Mouse (Mus musculus) hindbrain, embryonic 11.5 days (tissue): ENCODE results near the gene Myh6. TPM values are rescaled to one million over a fixed set of nuclear protein-coding genes. Genes with fewer than 3 reads are reported as not detected.

ENCODE experiments used
- ATAC-seq: fragments of 200-750 bp; cut with Nextera tagmentation; 2 replicates; pipeline ENCODE4 v1.8.0; 2017; ENCODE audit warnings: mild to moderate bottlenecking, moderate TSS enrichment, moderate library complexity; ENCODE audit not compliant: low FRiP score
- DNase-seq: peaks from one replicate; pipeline ENCODE4 v3.0.0-alpha.2; 2015; ENCODE audit warnings: low spot score
- H3K27ac ChIP-seq: fragments of 300-500 bp; sonication (generic); 2 replicates; pipeline ENCODE4 v1.5.1; 2014; ENCODE audit warnings: mild to moderate bottlenecking, low read depth, low read length
- H3K27me3 ChIP-seq: fragments of 300-500 bp; sonication (generic); 2 replicates; pipeline ENCODE4 v1.6.1; 2014; ENCODE audit warnings: mild to moderate bottlenecking, low read length, moderate library complexity, mixed read lengths; ENCODE audit not compliant: control insufficient read depth, insufficient read depth
- H3K36me3 ChIP-seq: fragments of 300-500 bp; sonication (generic); 2 replicates; pipeline ENCODE4 v1.6.1; 2014; ENCODE audit warnings: mild to moderate bottlenecking, low read length, moderate library complexity, mixed read lengths; ENCODE audit not compliant: control insufficient read depth, insufficient read depth
- H3K4me1 ChIP-seq: fragments of 300-500 bp; sonication (generic); replicated peaks from 2 replicates; pipeline ENCODE4 v1.6.1; 2014; ENCODE audit warnings: low read length, mixed read lengths; ENCODE audit not compliant: control insufficient read depth, insufficient read depth
- H3K4me2 ChIP-seq: fragments of 300-500 bp; sonication (generic); replicated peaks from 2 replicates; pipeline ENCODE4 v1.6.1; 2014; ENCODE audit warnings: mild to moderate bottlenecking, low read depth, low read length
- H3K4me3 ChIP-seq: fragments of 300-500 bp; sonication (generic); 2 replicates; pipeline ENCODE4 v1.5.1; 2014; ENCODE audit warnings: low read depth, low read length
- H3K9ac ChIP-seq: fragments of 300-500 bp; sonication (generic); 2 replicates; pipeline ENCODE4 v1.6.1; 2014; ENCODE audit warnings: low read depth, low read length
- H3K9me3 ChIP-seq: fragments of 300-500 bp; sonication (generic); 2 replicates; pipeline ENCODE4 v1.6.1; 2016; ENCODE audit warnings: low read length; ENCODE audit not compliant: control insufficient read depth
- WGBS: fragments of 180-500 bp; shearing (Covaris S2); extraction: QIAGEN DNeasy Blood & Tissue Kit; methylation state at CpG from one replicate; pipeline ENCODE4 v1.1.7; 2014; 5-methylcytosine and 5-hydroxymethylcytosine counted together
- polyA plus RNA-seq: library from polyadenylated mRNA; unstranded; fragments of >200 nt; fragmentation: Nextera tagmentation; extraction: Ambion mirVana; gene quantifications from 2 replicates; pipeline ENCODE4 v1.2.1, GENCODE M21; 2014

Gene Myh6
- polyA plus RNA-seq, 1 experiment from 2014 or later, result 0.34 TPM

- no peak for ATAC-seq
- Histone ChIP-seq H3K4me1 (peaks cover 5% of the 10 kb centered on the region; the same call in 1 of the 2 replicates), H3K4me2 (no peak overlapping the region), H3K27me3 (no peaks in the 10 kb centered on the region), H3K9me3 (no peaks in the 10 kb centered on the region), H3K9ac (no peak overlapping the region), H3K36me3 (no peaks in the 10 kb centered on the region), H3K27ac (no peak overlapping the region), H3K4me3 (no peak overlapping the region)
- WGBS, result 95% methylated on average over 16 of the region's 16 CpGs
- DNase-seq, result no peak
Measured at GRCm38 (mm10) chr14:54937361-54938182, 29.2 kb downstream of the Myh6 start.

- no peaks in the 10 kb centered on the region for H3K36me3 ChIP-seq
- H3K4me3 ChIP-seq, result no peak overlapping the region
- H3K27ac ChIP-seq, result no peak overlapping the region
- no peak overlapping the region for H3K4me2 ChIP-seq
- H3K27me3 ChIP-seq, result no peaks in the 10 kb centered on the region
- no peaks in the 10 kb centered on the region for H3K9me3 ChIP-seq
- ATAC-seq (no peak), DNase-seq (no peak)
- 72% methylated on average over 6 of the region's 6 CpGs for WGBS
- peaks cover 5% of the 10 kb centered on the region; the same call in 1 of the 2 replicates for H3K4me1 ChIP-seq
- no peak overlapping the region for H3K9ac ChIP-seq
Measured at GRCm38 (mm10) chr14:54936831-54937160, 29.9 kb downstream of the Myh6 start.

GRCm38 (mm10) chr14:54935904-54936830, 30.6 kb downstream of the Myh6 start, which contains the start of gene Cmtm5:
Cmtm5 (plus strand) TSS chr14:54936261.
- 34% methylated on average over 8 of the region's 8 CpGs for WGBS
- no peak within 1 kb of the TSS for H3K27ac ChIP-seq
- H3K4me2 ChIP-seq, result no peak within 1 kb of the TSS
- no peak within 1 kb of the TSS for H3K4me3 ChIP-seq
- ATAC-seq (0 out of 2 replicates have a peak, but pooled peaks have one; percentile 38), DNase-seq (peak; percentile 16)
- H3K9me3 ChIP-seq, result no peaks in the 10 kb centered on the region
- no peaks in the 10 kb centered on the region for H3K27me3 ChIP-seq
- H3K36me3 ChIP-seq, result no peaks in the 10 kb centered on the region
- no peak within 1 kb of the TSS for H3K9ac ChIP-seq
- peaks cover 5% of the 10 kb centered on the region; the same call in 1 of the 2 replicates for H3K4me1 ChIP-seq

DNA sequence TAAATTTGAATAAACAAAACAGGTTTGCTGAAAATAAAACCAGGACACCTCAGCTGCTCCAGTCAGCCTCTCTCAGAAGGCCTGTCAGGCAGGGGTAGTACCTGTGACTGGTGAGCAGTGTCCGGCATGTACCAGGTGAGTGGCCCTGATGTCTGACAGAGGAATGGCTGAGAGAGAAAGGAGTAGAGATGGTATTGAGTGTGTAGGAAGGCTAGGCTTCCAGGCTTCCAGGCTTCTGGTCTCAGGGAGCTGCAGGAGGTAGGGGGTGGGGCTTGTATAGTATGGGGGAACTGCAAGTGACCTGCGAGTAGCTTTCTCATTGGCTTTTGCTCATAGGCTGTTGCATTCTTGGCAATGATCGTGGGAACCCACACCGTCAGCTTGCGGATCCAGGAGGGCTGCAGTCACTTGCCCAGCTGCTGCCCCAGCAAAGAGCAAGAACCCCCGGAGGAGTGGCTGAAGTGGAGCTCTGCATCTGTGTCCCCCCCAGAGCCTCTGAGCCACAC, 34.0 kb downstream of the Myh6 start, which contains the start of gene Il25:
Il25 (plus strand) TSS at position 51 of the 506 bp plus-strand sequence.
- no peak within 1 kb of the TSS for H3K4me2 ChIP-seq
- no peak within 1 kb of the TSS for H3K27ac ChIP-seq

DNA sequence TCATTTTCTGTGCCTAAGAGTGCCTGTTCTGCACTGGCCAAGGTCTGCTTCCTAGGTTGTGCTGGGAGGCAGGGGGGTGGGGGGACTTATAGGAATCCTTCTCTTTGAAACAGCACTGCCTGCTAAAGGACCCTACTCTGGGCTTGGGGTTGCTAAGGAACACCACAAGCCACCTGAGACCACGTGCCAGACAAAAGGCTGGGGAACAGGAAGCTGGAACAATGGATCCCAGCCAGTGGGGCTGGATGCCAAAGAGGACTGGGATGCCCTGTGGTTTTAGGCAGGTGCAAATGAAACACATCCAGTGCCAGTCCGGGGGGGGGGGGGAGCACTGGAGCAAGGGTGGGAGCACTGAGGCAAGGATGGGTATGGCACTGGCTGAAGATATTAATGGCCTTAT, 36.3 kb downstream of the Myh6 start:
- no peaks in the 10 kb centered on the region for H3K9me3 ChIP-seq
- no peaks in the 10 kb centered on the region for H3K36me3 ChIP-seq
- H3K9ac ChIP-seq, result no peak overlapping the region
- H3K4me1 ChIP-seq, result peaks cover 9% of the 10 kb centered on the region
- DNase-seq (no peak), ATAC-seq (no peak)
- no peaks in the 10 kb centered on the region for H3K27me3 ChIP-seq
- WGBS, result 13% methylated on average over 2 of the region's 2 CpGs
- H3K27ac ChIP-seq, result no peak overlapping the region
- no peak overlapping the region for H3K4me3 ChIP-seq
- H3K4me2 ChIP-seq, result no peak overlapping the region

More for the DNA sequence above, 34.0 kb downstream of the Myh6 start, which contains the start of gene Il25:
- Histone ChIP-seq H3K9ac (no peak within 1 kb of the TSS), H3K4me3 (no peak within 1 kb of the TSS), H3K4me1 (peaks cover 5% of the 10 kb centered on the region; the same call in 1 of the 2 replicates), H3K27me3 (no peaks in the 10 kb centered on the region), H3K9me3 (no peaks in the 10 kb centered on the region), H3K36me3 (no peaks in the 10 kb centered on the region)
- 0 out of 2 replicates have a peak, but pooled peaks have one; percentile 15 for ATAC-seq
- 28% methylated on average over 6 of the region's 6 CpGs for WGBS
- DNase-seq, result no peak

DNA sequence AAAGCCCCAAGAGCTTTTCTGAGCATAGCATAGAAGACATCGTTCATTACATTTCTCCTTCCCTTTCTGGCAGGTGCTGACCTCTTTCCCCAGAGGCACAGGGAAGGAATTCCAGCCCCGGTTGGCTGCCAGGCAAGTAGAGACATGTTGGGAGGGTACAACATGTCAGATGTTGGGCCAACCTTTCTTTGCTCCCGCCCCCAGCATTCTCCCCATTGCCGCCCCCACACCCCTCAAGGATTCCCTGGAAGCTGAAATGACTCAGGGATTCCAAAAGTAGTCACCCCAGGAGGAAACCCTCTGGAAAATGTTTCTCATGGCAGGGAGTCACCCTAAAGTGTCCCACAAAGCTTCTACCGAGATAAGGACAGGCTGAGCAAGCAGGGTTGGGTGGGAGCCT, 36.9 kb downstream of the Myh6 start:
- 81% methylated on average over 5 of the region's 5 CpGs for WGBS
- Histone ChIP-seq H3K4me3 (no peak overlapping the region), H3K4me2 (no peak overlapping the region), H3K9me3 (no peaks in the 10 kb centered on the region), H3K27me3 (no peaks in the 10 kb centered on the region), H3K36me3 (no peaks in the 10 kb centered on the region), H3K4me1 (peaks cover 10% of the 10 kb centered on the region), H3K27ac (no peak overlapping the region), H3K9ac (no peak overlapping the region)
- DNase-seq (no peak), ATAC-seq (no peak)

DNA sequence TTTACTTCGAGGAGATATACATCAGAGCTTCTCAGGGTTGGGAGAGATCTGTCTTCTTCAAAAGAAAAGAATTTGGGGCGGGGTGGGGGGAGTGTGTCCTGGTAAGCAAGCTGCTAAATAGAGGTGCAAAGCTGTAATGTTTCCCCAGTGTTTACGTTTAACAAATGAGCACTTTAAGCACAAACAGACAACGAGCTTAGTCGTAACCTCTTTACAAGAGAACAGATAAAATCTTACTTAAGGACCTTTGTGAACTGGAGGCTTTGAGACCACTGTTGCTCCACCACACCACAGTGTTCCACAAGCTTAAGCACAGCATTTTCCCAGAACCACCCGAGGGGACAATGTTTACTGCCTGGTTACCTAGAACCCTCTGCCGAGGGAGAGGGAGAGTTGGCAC, 39.4 kb downstream of the Myh6 start:
- peaks cover 7% of the 10 kb centered on the region for H3K4me1 ChIP-seq
- 21% methylated on average over 7 of the region's 7 CpGs for WGBS

DNA sequence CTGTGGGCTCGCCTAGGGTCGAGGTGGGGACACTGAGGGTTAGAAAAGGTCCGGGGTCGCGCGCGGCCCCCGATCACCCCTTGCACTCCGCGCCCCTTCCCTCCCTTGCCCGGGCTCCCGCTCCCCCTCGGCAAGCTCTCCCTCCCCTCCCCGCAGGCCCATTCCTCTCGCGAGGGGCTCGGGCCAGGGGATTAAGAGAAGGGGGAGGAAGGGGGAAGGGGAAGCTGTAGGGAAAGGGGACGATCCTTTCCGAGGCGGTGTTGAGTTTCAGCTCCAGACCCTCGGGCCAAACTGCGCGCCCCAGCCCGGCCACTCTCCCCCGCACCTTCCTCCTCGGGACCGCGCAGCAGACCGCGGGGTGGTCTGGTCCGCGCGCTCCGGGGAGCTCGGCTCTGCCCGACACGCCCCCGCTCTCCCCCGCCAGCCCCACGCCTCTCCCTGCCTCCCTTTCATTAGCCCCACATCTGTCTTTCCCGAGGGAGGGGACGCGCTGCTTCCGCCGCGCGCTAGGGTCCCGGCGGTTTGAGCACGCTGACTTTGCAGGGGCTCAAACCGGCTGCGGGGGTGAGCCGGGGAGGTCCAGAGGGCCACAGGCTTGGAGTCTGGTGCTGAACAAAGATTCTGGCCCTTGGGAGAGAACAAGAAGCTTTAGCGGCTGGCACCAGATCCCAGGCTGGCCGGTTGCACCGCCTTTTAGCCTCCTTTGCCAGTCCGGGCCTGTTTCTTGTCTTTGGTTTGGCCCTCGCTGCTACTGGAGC, 40.1 kb downstream of the Myh6 start:
- Histone ChIP-seq H3K36me3 (0 out of 2 replicates have a peak, but pooled peaks cover 3% of the 10 kb centered on the region), H3K9me3 (no peaks in the 10 kb centered on the region), H3K27ac (peak overlapping the region; percentile 96), H3K4me1 (peaks cover 7% of the 10 kb centered on the region), H3K4me2 (peak overlapping the region; percentile 93), H3K4me3 (peak overlapping the region; percentile 53), H3K27me3 (no peaks in the 10 kb centered on the region), H3K9ac (peak overlapping the region; percentile 86)
- DNase-seq (peak; percentile 86), ATAC-seq (peak; percentile 79)
- under 1% methylated on average over 39 of the region's 58 CpGs for WGBS

More for the DNA sequence above, 39.4 kb downstream of the Myh6 start:
- Histone ChIP-seq H3K27ac (peak overlapping the region; percentile 96), H3K9me3 (no peaks in the 10 kb centered on the region), H3K4me3 (peak overlapping the region; percentile 53), H3K27me3 (no peaks in the 10 kb centered on the region), H3K4me2 (peak overlapping the region; percentile 93), H3K9ac (peak overlapping the region; percentile 86), H3K36me3 (no peaks in the 10 kb centered on the region)
- DNase-seq (no peak), ATAC-seq (no peak)
